Mouse (Mus musculus) embryo, embryonic 9.5 days (tissue): ENCODE results near the gene Rbms1.

Source experiments
- DNase-seq: peaks from one replicate; pipeline ENCODE4 v3.0.0-alpha.2; 2017; ENCODE audit errors: extremely low spot score

The Rbms1 gene

GRCm38 (mm10) chr2:60808822-60809221 is 154.2 kb downstream of the Rbms1 start:
- DNase-seq: no peak

GRCm38 (mm10) chr2:60807341-60808195 is 155.4 kb downstream of the Rbms1 start:
- DNase-seq: no peak

- no peak for DNase-seq
These were observed 158.2 kb downstream of the Rbms1 start for GRCm38 (mm10) chr2:60804763-60805162.

GRCm38 (mm10) chr2:60803377-60803776 is 159.6 kb downstream of the Rbms1 start:
- no peak for DNase-seq

DNA sequence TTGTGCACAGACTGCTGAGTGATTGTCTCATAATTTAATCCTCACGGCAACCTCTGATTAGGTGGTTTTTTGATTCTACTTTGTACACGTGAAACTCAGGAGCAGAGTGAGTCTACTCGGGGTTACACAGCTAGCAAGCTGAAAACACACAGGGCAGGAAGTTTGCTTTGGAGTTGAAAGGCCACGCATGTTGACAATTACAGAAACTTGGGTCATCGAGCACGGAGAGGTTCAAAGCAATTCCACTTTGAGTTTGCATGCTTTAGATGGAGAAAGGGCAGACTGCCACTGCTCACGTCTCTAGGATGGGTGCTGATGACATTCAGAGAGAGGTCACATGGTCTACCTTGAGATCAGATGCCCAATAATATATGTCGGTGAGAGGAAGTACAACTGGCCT is 160.2 kb downstream of the Rbms1 start:
- DNase-seq: peak; percentile 36

GRCm38 (mm10) chr2:60802191-60802590 is 160.8 kb downstream of the Rbms1 start:
- DNase-seq: peak; percentile 38

GRCm38 (mm10) chr2:60801571-60802155 is 161.3 kb downstream of the Rbms1 start:
- DNase-seq: no peak

- DNase-seq: peak; percentile 41
These were observed 162.0 kb downstream of the Rbms1 start for GRCm38 (mm10) chr2:60800921-60801558.

DNA sequence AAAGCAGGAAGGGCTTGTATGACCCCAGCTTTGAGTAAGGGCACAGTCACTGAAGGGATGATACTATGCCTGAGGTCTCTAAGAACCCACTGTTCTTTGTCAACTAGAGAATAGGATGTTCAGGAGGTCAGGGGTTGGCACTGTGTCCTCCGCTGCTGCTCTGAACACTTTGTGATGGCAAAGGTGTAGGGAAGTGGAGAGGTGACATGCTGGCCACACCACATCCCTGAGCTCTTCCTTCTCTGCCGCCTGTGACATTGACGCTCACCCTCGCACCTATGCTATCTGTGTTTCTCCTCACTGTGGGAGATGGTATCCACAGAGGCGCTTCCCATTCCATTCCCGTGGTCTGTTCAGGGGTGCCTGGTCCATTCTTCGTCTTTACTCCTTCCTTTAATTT is 163.2 kb downstream of the Rbms1 start:
- no peak for DNase-seq

GRCm38 (mm10) chr2:60798767-60799529 is 164.0 kb downstream of the Rbms1 start:
- no peak for DNase-seq

- DNase-seq: no peak
These were observed 165.9 kb downstream of the Rbms1 start for GRCm38 (mm10) chr2:60796969-60797669.

DNA sequence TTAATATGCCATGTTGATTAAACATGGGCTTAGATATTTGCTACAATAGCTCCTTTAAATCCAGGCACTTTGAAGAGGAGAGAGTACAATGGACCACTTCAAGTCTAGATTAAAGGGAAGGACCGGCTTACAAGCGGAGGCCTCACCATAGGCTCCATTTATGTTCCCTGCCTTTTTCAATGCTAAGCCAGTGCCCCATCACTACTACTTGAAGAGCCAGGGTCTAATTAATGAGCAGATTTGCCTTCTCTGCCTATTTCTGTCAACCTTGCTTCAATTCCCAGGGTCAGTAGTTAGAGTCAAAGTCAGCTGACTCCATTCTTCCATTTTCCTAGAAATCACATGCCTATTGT is 166.4 kb downstream of the Rbms1 start:
- DNase-seq: no peak

DNA sequence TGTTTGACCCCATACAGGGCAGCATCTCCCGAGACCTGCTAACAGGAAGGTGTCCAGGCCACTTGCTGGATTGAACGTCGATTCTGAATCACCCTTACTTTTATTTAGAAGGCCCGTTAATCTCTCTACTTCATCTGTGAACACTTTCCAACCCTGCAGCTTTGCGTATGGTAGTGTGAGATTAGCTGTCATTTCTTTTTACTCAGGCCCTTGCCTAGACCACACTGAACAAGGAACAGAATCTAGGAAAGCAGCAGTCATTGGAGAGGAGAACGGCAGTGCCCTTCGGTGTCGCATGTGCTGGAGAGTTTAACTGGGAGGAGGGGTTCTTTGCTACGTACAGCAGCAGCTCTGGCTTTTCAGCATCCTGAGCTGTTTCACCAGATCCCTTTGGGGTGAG is 167.1 kb downstream of the Rbms1 start:
- DNase-seq: no peak

GRCm38 (mm10) chr2:60792506-60792905 is 170.5 kb downstream of the Rbms1 start:
- no peak for DNase-seq

DNA sequence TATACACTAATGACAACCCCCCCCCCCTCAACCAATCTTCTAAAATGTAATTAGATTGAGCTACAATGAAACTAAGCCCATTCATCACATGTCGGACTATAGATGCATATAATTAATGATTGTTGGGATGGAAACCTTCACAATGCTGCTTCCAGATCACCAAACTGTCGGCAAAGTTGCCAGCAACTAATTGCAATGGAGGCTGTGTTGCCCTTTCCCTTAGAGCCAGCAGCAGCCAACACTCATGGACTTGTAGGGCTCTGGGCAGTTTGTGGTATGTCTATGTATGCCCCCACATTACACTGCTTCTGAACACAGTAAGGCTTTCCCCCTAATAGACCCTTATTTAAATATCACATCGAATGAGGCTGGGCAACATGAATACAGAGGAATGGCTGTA is 173.9 kb downstream of the Rbms1 start:
- no peak for DNase-seq

GRCm38 (mm10) chr2:60788173-60788908 is 174.7 kb downstream of the Rbms1 start:
- peak; percentile 41 for DNase-seq

GRCm38 (mm10) chr2:60787088-60787487 is 175.9 kb downstream of the Rbms1 start:
- no peak for DNase-seq

- peak; percentile 42 for DNase-seq
These were observed 176.7 kb downstream of the Rbms1 start for GRCm38 (mm10) chr2:60786289-60786688.

DNA sequence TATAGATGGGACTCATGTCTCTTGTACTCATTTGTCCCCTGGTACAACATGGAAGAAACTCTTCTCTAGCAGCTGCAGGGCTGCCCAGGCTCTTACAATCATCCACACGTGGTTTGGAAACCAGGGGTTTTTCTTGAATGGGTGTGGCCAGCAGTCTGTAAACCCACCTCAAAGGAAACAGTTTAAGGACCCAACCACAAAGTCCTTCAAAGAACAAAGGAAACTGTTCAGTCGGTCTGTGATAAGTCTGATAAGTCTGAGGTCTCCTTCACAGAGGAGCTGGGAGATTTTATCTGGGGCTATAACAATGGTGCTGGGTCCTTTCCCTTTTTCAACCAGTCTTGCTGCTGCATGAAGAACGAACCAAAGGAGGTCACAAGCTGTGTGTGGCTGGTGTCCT is 188.5 kb downstream of the Rbms1 start:
- DNase-seq: no peak

DNA sequence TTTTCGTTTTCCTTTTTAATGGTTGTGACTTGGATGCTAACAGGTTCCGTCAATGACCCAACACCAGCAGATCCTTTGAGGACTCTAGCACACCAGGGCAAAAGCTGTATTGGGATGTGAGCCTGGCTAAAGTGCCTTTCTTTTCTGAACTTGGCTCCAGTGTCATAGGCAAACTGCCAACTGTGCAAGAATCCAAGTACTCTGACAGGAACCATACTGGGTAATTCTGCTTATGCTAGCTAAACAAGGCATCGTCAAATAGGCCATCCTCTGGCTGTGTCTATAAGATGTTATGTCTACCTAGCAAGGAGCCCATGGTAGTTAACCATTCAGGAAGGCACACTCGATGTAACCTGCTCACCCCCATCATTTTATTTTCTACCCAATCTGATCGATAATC is 189.4 kb downstream of the Rbms1 start:
- DNase-seq: no peak

- DNase-seq: no peak
These were observed 196.6 kb downstream of the Rbms1 start for GRCm38 (mm10) chr2:60766420-60766819.
